Mouse (Mus musculus): ENCODE results near the gene Olfr122. TPM values are rescaled to one million over a fixed set of nuclear protein-coding genes. Genes with fewer than 3 reads are reported as not detected.

Gene Olfr122
- not detected in 2 replicates for polyA plus RNA-seq (2012; rRNA removed)

DNA sequence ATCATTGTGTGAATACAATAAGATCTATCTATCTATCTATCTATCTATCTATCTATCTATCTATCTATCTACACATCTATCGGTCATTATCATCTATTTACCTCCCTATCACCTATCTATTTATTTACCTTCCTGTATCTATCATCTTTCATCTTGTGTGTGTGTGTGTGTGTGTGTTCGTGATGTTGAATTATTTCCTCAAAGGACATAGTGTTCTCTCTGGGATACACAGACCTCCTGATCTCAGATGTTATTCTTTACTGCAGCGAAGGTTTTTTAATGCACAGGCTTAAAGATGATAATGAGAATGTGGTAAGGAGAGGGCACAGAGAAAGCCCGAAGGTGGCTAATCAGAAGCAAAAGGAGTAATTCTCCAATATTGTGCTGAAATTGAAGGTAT lies at the start of gene Olfr122:
TSS of gene Olfr122 (plus strand) at position 301 of the 400 bp plus-strand sequence.
- Histone ChIP-seq H3K4me3 (ENCODE audit: control insufficient read depth, insufficient read depth, low read length) (no peak within 1 kb of the TSS), H3K27me3 (ENCODE audit: control insufficient read depth, insufficient read depth, low read length) (no peaks in the 10 kb centered on the region), H3K4me1 (replicated peaks; ENCODE audit: control insufficient read depth, insufficient read depth, low read length) (no peaks in the 10 kb centered on the region), H3K27ac (ENCODE audit: control insufficient read depth, insufficient read depth, low read length) (no peak within 1 kb of the TSS), H3K36me3 (ENCODE audit: control insufficient read depth, insufficient read depth, low read length) (no peaks in the 10 kb centered on the region)
- no peak for TF ChIP-seq CTCF (IDR thresholded peaks at IDR 0.05; ENCODE audit: borderline replicate concordance, control insufficient read depth, extremely low read depth, insufficient read depth, low read length, poor library complexity)
- TF ChIP-seq POLR2A (IDR thresholded peaks at IDR 0.05; ENCODE audit: control insufficient read depth, extremely low read depth, insufficient read depth, low read length, poor library complexity): no peak
- no peak for DNase-seq
- WGBS: 94% methylated on average over 4 of the region's 4 CpGs

DNA sequence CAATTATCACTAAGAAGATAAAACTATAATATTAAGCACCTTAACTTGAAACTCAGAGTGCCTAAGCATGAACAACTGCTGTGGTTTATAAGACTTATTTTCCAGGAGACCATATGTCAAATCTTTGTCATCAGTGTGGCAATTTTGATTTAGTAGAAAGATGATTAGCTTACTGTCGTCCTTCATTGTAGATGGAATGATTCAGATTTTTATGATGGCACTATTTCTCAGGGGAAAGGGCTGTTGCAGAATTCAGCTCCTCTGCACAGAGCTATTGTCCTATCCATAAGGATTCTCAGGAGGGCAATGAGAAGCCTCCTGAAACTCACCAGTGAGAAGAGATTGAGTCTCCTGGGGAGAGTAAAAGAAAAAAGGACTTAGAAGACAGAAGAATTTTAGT lies 46.9 kb upstream of the Olfr122 start, which contains the start of gene Olfr120:
TSS of gene Olfr120 (plus strand) at position 301 of the 400 bp plus-strand sequence.
- no peaks in the 10 kb centered on the region for H3K27me3 ChIP-seq (ENCODE audit: control insufficient read depth, insufficient read depth, low read length)
- TF ChIP-seq CTCF (IDR thresholded peaks at IDR 0.05; ENCODE audit: borderline replicate concordance, control insufficient read depth, extremely low read depth, insufficient read depth, low read length, poor library complexity) (no peak), POLR2A (IDR thresholded peaks at IDR 0.05; ENCODE audit: control insufficient read depth, extremely low read depth, insufficient read depth, low read length, poor library complexity) (no peak)
- no peak within 1 kb of the TSS for H3K4me3 ChIP-seq (ENCODE audit: control insufficient read depth, insufficient read depth, low read length)
- no peaks in the 10 kb centered on the region for H3K36me3 ChIP-seq (ENCODE audit: control insufficient read depth, insufficient read depth, low read length)
- H3K27ac ChIP-seq (ENCODE audit: control insufficient read depth, insufficient read depth, low read length): no peak within 1 kb of the TSS
- DNase-seq: no peak
- WGBS: 69% methylated on average over 1 of the region's 1 CpGs
- no peaks in the 10 kb centered on the region for H3K4me1 ChIP-seq (replicated peaks; ENCODE audit: control insufficient read depth, insufficient read depth, low read length)

DNA sequence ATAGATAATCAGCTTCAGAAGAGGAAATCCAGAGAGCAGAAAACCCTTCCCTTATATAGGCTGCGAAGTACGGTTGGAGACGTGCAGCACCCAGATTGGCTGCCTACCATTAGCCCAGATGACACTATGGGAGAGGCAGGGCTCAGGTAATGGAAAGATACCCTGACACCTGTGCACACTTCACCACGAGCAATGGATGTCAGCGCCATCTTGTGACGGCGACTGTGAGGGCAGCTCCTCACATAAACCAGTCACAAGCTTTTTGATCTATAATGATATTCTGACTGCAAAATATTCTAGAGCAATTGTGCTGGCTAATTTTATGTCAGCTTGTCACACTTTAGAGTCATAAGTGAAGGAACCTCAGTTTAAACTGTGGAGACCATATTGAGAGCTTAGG lies 30.3 kb upstream of the Olfr122 start:
- H3K36me3 ChIP-seq (ENCODE audit: control insufficient read depth, insufficient read depth, low read length): no peaks in the 10 kb centered on the region
- WGBS: 62% methylated on average over 7 of the region's 7 CpGs
- DNase-seq: no peak
- no peak overlapping the region for H3K4me3 ChIP-seq (ENCODE audit: control insufficient read depth, insufficient read depth, low read length)
- no peaks in the 10 kb centered on the region for H3K4me1 ChIP-seq (replicated peaks; ENCODE audit: control insufficient read depth, insufficient read depth, low read length)
- no peak overlapping the region for H3K27ac ChIP-seq (ENCODE audit: control insufficient read depth, insufficient read depth, low read length)
- TF ChIP-seq POLR2A (IDR thresholded peaks at IDR 0.05; ENCODE audit: control insufficient read depth, extremely low read depth, insufficient read depth, low read length, poor library complexity): no peak
- H3K27me3 ChIP-seq (ENCODE audit: control insufficient read depth, insufficient read depth, low read length): no peaks in the 10 kb centered on the region

DNA sequence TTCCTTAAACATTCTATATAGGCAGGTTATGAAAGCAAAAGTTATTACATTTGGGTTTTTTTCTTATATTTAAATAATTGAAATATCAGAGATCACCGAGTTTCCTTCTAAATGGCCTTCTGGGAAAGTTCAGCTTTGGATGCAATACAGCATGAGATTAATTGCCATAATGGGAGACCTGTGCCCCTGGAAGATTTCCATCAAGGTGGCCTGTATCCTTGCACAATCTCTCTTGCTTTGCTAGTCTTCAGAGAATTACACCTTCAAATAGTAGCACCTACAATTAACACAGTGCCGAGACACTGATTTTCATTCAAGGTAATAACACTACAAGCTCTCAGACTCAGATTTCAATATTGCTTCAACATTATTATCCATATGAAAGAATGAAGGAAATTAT lies 24.8 kb downstream of the Olfr122 start, which contains the start of gene Olfr123:
TSS of gene Olfr123 (plus strand) at position 301 of the 400 bp plus-strand sequence.
- 92% methylated on average over 2 of the region's 2 CpGs for WGBS
- no peak for TF ChIP-seq CTCF (IDR thresholded peaks at IDR 0.05; ENCODE audit: borderline replicate concordance, control insufficient read depth, extremely low read depth, insufficient read depth, low read length, poor library complexity)
- no peak for TF ChIP-seq POLR2A (IDR thresholded peaks at IDR 0.05; ENCODE audit: control insufficient read depth, extremely low read depth, insufficient read depth, low read length, poor library complexity)
- no peaks in the 10 kb centered on the region for H3K36me3 ChIP-seq (ENCODE audit: control insufficient read depth, insufficient read depth, low read length)

GRCm38 (mm10) chr17:37799588-37799987 lies 31.2 kb downstream of the Olfr122 start, which contains the start of gene Olfr124:
Gene Olfr124 (plus strand): TSS chr17:37799888.
- no peaks in the 10 kb centered on the region for H3K4me1 ChIP-seq (replicated peaks; ENCODE audit: control insufficient read depth, insufficient read depth, low read length)
- WGBS: 94% methylated on average over 3 of the region's 3 CpGs
- no peaks in the 10 kb centered on the region for H3K27me3 ChIP-seq (ENCODE audit: control insufficient read depth, insufficient read depth, low read length)
- no peak for DNase-seq
- no peak within 1 kb of the TSS for H3K4me3 ChIP-seq (ENCODE audit: control insufficient read depth, insufficient read depth, low read length)
- TF ChIP-seq CTCF (IDR thresholded peaks at IDR 0.05; ENCODE audit: borderline replicate concordance, control insufficient read depth, extremely low read depth, insufficient read depth, low read length, poor library complexity) (no peak), POLR2A (IDR thresholded peaks at IDR 0.05; ENCODE audit: control insufficient read depth, extremely low read depth, insufficient read depth, low read length, poor library complexity) (no peak)
- H3K27ac ChIP-seq (ENCODE audit: control insufficient read depth, insufficient read depth, low read length): no peak within 1 kb of the TSS
- no peaks in the 10 kb centered on the region for H3K36me3 ChIP-seq (ENCODE audit: control insufficient read depth, insufficient read depth, low read length)

More for the DNA sequence above, 24.8 kb downstream of the Olfr122 start, which contains the start of gene Olfr123:
- H3K27ac ChIP-seq (ENCODE audit: control insufficient read depth, insufficient read depth, low read length): no peak within 1 kb of the TSS
- H3K4me1 ChIP-seq (replicated peaks; ENCODE audit: control insufficient read depth, insufficient read depth, low read length): no peaks in the 10 kb centered on the region
- DNase-seq: no peak
- H3K4me3 ChIP-seq (ENCODE audit: control insufficient read depth, insufficient read depth, low read length): no peak within 1 kb of the TSS
- H3K27me3 ChIP-seq (ENCODE audit: control insufficient read depth, insufficient read depth, low read length): no peaks in the 10 kb centered on the region

Other genes with a start within 250 kb of the Olfr122 start
- gene Olfr112, start 199.2 kb upstream of the Olfr122 start, polyA plus RNA-seq (2012; rRNA removed): not detected in 2 replicates
- gene Olfr113, start 190.9 kb upstream of the Olfr122 start, polyA plus RNA-seq (2012; rRNA removed): not detected in 2 replicates
- not detected in 2 replicates for gene Olfr114, start 175.9 kb upstream of the Olfr122 start, polyA plus RNA-seq (2012; rRNA removed)
- gene Olfr115, start 141.5 kb upstream of the Olfr122 start, polyA plus RNA-seq (2012; rRNA removed): not detected in 2 replicates
- not detected in 2 replicates for gene Olfr116, start 141.4 kb upstream of the Olfr122 start, polyA plus RNA-seq (2012; rRNA removed)
- not detected in 2 replicates for gene Olfr117, start 104.8 kb upstream of the Olfr122 start, polyA plus RNA-seq (2012; rRNA removed)
- gene Olfr118, start 101.6 kb upstream of the Olfr122 start, polyA plus RNA-seq (2012; rRNA removed): not detected in 2 replicates
- gene Olfr119, start 72.0 kb upstream of the Olfr122 start, polyA plus RNA-seq (2012; rRNA removed): not detected in 2 replicates
- not detected in 2 replicates for gene Olfr120, start 46.8 kb upstream of the Olfr122 start, polyA plus RNA-seq (2012; rRNA removed)
- gene Olfr121, start 19.8 kb upstream of the Olfr122 start, polyA plus RNA-seq (2012; rRNA removed): not detected in 2 replicates
- not detected in 2 replicates for gene Olfr123, start 24.9 kb downstream of the Olfr122 start, polyA plus RNA-seq (2012; rRNA removed)
- not detected in 2 replicates for gene Olfr124, start 31.3 kb downstream of the Olfr122 start, polyA plus RNA-seq (2012; rRNA removed)
- not detected in 2 replicates for gene Olfr125, start 64.3 kb downstream of the Olfr122 start, polyA plus RNA-seq (2012; rRNA removed)
- not detected in 2 replicates for gene Olfr126, start 78.9 kb downstream of the Olfr122 start, polyA plus RNA-seq (2012; rRNA removed)
- gene Olfr127, start 131.8 kb downstream of the Olfr122 start, polyA plus RNA-seq (2012; rRNA removed): 0.09 TPM in 1 of 2 replicates, not detected in the other
- gene Olfr128, start 151.9 kb downstream of the Olfr122 start, polyA plus RNA-seq (2012; rRNA removed): not detected in 2 replicates
- gene Olfr761, start 184.5 kb downstream of the Olfr122 start, polyA plus RNA-seq (2012; rRNA removed): not detected in 2 replicates